12 mouse cellular contexts compared by ENCODE assay signal in the genomic region with DNA sequence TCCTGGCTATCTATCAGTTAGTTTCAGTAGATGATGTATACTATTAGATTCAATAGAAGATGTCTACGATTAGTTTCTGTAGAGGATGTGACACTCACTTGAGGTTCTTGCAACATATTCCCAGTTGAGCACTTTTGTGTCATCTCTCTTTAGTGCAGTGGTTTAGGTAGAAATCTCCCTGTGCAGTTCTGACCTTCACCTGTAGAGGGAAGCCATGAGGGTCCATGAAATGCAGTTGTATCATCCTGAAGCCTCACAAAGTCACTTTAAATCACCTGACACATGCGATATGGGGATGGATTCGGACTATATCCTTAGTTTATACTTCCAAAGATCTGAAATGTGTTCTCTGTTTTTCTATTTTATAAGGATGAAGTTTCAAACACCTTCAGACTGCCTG.
A peak's percentile ranks its signal among the peaks of the same experiment; 100 is the strongest.
DNase-seq lines count a peak whose midpoint lies in the region; ATAC-seq and TF ChIP-seq lines count a peak whose summit lies in the region.
"Had no signal": no experiment of that assay in that cellular context is flagged by ENCODE, and none has a peak within 500 bp of the region (broad histone marks: within the 10 kb centered on the region; RNA-seq: fewer than 3 reads in every experiment).

No protein-coding gene starts in this region.

- DNase-seq in frontal cortex, postnatal 10 days (ENCODE audit: low spot score in 2 of 2): no peak
- no peak for DNase-seq in left cerebral cortex, adult 2 months (ENCODE audit: extremely low spot score in 1 of 2, low spot score in 2 of 2)
- DNase-seq in left cerebral cortex, adult 11 months (ENCODE audit: low spot score): no peak
- peak; percentile 22 for DNase-seq in NIH3T3 (ENCODE audit: low read depth)
- DNase-seq in embryo, embryonic 11 days: peak; percentile 25
- DNase-seq in lung, postnatal 36 days: no peak
- DNase-seq: lung, adult 18-20 months; thymus, postnatal 25 days had no signal

- no peak overlapping the region for H3K4me2 ChIP-seq in hindbrain, embryonic 16.5 days (ENCODE audit: low read length)
- H3K4me2 ChIP-seq: heart, embryonic 15.5 days had no signal

- H3K27me3 ChIP-seq in hindbrain, embryonic 16.5 days (replicated peaks; ENCODE audit: control insufficient read depth, insufficient read depth, low read length): no peaks in the 10 kb centered on the region
- H3K27me3 ChIP-seq: heart, embryonic 15.5 days had no signal

- peak; percentile 85; the same call in 1 of the 2 replicates for ATAC-seq in frontal cortex, adult (ENCODE audit: low TSS enrichment)
- ATAC-seq in hindbrain, embryonic 16.5 days: no peak

- WGBS in hindbrain, embryonic 16.5 days: 79% methylated on average over 3 of the region's 3 CpGs

- H3K9ac ChIP-seq in hindbrain, embryonic 16.5 days (ENCODE audit: low read depth, low read length): no peak overlapping the region
- H3K9ac ChIP-seq: heart, embryonic 15.5 days had no signal

- no peak overlapping the region for H3K4me3 ChIP-seq in left cerebral cortex, adult 2 months
- H3K4me3 ChIP-seq in hindbrain, embryonic 16.5 days (ENCODE audit: low read length): no peak overlapping the region
- H3K4me3 ChIP-seq: heart, embryonic 15.5 days had no signal

- H3K4me1 ChIP-seq in hindbrain, embryonic 16.5 days (ENCODE audit: control insufficient read depth, insufficient read depth, low read depth, low read length): no peaks in the 10 kb centered on the region
- H3K4me1 ChIP-seq: heart, embryonic 15.5 days had no signal

- intact Hi-C loops in left cerebral cortex, adult 2 months (cut with DNase I): no loop called here

- no peak overlapping the region for H3K27ac ChIP-seq in left cerebral cortex, adult 2 months
- no peak overlapping the region for H3K27ac ChIP-seq in hindbrain, embryonic 16.5 days (ENCODE audit: low read depth, low read length)
- H3K27ac ChIP-seq: heart, embryonic 15.5 days had no signal

- no peaks in the 10 kb centered on the region for H3K36me3 ChIP-seq in hindbrain, embryonic 16.5 days (ENCODE audit: control insufficient read depth, insufficient read depth, low read length)
- H3K36me3 ChIP-seq: G1E; heart, embryonic 15.5 days had no signal

- H3K9me3 ChIP-seq in hindbrain, embryonic 16.5 days (ENCODE audit: control insufficient read depth, low read length): no peaks in the 10 kb centered on the region
- H3K9me3 ChIP-seq: G1E; heart, embryonic 15.5 days had no signal

- peak; percentile 70 for TF ChIP-seq CTCF in left cerebral cortex, adult 2 months (IDR thresholded peaks at IDR 0.05)

Comparison
In these comparisons a context has a peak if more than half of its experiments do, and no peak if none do; other contexts are left out.
1. DNase-seq: peak in NIH3T3 (single experiment) and embryo, embryonic 11 days (single experiment); none in frontal cortex, postnatal 10 days (0 of 2), left cerebral cortex, adult 2 months (0 of 2), left cerebral cortex, adult 11 months (single experiment) and lung, postnatal 36 days (single experiment).